Mouse (Mus musculus) thymus, postnatal 25 days (tissue): ENCODE measurements around the gene Zfpm1.

Experiments
- DNase-seq: peaks from one replicate; pipeline ENCODE4 v3.0.0; 2022

Zfpm1 gene

DNA sequence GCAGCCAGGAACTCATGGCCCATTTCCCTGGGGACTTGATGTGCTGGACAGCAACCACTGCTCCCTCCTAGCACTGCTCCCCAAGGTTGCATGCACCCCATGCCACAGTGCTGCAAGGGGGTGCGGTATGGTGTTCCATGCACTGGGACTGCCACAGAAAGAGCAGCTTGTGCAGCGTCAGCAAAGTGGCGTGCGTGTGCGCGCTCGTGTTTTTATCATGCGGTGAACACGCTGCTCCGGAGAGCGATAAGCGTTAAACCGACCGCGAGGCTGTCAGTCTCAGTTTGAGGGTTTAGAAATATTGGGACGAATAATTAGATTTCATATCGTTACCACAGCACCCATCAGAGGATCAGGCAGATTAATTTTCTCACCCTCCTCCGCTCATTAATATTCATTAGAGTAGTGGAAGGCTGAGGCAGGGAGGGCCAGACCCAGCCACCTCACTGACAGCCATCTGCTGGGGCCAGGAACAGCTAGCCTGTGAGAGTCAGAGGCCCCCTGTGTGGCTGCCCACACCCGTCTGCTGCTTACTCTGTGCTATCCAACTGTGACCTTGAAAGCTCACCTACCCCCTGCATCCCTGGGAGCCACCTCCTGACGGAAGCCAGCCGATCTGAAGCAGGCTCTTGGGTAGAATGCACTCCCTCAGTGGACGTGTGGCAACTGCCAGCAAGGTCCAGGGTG, 47.8 kb downstream of the Zfpm1 start:
- no peak for DNase-seq

GRCm38 (mm10) chr8:122330446-122331133, 48.6 kb downstream of the Zfpm1 start:
- no peak for DNase-seq

DNA sequence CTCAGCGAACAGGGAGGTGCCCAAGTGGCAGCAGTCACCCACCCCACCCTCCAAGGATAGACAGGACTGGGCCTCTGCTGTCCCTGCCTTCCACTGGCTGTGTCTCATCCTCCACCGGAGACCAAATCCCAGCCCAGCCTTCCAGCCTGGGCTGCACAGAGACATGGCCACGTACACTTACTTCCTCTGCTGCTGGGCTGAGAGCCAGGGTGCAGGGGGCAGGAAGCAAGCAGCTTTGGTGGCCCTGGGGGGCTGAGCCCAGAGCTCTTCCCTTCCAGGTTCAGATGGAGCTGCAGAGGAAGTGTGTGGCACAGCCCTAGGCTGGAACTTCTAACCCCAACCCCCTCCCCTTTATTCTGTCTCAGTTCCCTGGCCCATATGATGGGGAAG, 49.2 kb downstream of the Zfpm1 start:
- DNase-seq: no peak

- peak; percentile 87 for DNase-seq
Observed at GRCm38 (mm10) chr8:122332753-122333506, 51.0 kb downstream of the Zfpm1 start.

DNA sequence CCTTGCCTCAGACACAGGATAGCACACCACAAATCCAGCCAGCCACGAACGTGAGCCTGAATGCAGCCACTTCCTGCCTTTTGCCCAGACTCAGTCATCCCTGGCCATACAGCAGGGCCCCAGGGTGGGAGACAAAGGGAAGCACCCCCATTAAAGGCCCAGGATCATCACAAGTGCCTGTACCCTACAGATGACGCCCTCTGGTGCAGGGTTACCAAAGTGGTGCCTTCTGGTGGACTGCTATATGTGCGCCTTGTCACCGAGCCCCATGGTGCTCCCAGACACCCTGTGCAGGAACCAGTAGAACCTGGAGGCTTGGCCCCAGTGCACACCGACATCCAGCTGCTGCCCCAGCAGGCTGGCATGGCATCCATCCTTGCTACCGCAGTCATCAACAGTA, 51.6 kb downstream of the Zfpm1 start:
- no peak for DNase-seq

GRCm38 (mm10) chr8:122334791-122335490, 53.0 kb downstream of the Zfpm1 start:
- DNase-seq: no peak

DNA sequence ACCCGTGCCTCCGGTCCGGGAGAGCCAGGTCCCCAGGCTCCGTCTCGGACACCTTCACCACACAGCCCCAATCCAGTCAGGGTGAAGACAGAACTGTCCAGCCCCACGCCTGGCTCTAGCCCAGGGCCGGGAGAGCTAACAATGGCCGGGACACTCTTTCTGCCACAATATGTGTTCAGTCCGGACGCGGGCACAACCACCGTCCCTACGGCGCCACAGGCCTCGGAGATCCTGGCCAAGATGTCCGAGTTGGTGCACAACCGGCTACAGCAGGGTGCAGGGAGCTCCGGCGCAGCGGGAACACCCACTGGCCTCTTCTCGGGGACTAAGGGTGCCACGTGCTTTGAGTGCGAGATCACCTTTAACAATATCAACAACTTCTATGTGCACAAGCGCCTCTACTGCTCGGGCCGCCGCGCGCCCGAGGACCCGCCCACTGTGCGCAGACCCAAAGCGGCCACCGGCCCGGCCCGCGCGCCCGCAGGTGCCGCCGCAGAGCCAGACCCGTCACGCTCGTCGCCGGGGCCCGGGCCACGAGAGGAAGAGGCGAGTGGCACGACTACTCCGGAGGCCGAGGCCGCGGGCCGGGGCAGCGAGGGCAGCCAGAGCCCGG, 53.8 kb downstream of the Zfpm1 start:
- no peak for DNase-seq

GRCm38 (mm10) chr8:122336251-122336910, 54.4 kb downstream of the Zfpm1 start:
- DNase-seq: no peak

DNA sequence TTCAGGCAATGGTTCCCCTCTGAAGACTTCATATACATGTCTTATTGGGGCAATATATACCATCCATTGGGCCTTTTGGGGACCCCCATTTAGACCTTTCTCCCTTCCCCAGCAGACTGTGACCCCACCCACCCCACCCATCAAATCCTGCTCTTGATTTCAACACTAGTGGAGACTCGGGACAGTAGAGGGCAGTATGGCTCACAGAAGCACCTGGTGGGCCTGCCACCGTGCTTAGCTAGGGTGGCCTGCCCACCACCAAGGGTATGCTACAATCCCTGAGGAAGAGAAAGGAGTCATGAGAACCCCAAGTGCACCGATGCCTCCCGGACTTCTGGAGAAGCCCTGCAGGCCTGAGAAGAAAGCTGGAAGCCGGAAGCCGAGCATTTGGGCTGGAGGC, 56.9 kb downstream of the Zfpm1 start:
- no peak for DNase-seq

- DNase-seq: no peak
Observed at GRCm38 (mm10) chr8:122340761-122341160, 58.8 kb downstream of the Zfpm1 start.

DNA sequence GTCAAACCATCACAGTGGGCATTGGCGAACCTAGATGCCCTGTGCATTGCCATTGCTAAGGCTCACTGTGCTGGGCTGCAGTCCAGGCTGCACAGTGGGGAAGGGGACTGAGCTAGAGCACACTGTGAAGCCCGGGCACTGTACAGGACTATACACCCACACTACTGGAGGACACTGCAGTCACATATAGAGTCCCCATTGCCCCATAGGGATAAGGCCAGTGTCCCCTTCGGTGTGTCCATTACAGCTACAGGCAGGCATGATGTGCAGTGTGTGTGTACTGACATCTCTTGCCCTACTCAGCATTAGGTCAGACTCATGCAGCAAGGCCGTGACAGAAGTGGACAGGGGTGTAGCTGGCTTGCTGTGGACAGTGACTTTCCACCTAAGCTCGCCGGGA, 59.8 kb downstream of the Zfpm1 start:
- DNase-seq: no peak

DNA sequence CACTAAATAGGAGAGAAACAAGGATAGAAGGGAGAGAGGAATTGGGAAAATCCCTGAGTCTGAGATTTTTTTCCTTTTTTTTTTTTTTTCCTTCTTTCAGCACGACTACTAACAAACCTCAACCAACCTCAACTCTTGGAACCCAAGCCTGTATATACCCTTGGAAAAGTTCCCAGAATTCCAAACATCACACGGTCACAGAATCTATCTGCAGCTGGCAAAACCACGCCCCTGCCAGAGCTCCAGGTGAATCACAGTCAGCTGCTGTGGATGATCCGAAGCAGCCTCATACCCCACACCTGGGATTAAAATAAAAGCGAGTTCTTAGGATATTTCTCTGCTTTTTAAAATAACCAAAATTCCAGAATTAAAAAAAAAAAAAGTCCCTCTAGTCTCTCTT, 60.4 kb downstream of the Zfpm1 start:
- no peak for DNase-seq

DNA sequence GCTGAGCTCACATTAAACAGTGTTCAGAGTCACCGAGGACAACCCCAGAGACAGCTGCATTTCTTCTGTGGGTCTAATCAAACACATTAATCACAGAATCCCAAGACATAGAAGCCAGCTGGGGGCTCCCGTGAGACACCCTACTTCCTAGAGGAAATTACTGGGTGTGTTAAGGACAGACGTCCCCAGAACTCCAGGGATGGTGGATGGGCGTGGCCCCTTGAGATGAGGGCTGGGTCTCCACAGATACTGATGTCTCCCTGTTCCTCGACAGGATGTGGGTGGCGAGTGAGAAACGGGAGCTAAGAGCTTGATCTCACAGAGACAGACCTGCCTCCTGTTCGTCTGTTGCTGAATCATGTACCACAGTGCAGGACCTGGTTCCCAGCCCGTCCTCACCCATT, 60.9 kb downstream of the Zfpm1 start:
- peak; percentile 42 for DNase-seq

DNA sequence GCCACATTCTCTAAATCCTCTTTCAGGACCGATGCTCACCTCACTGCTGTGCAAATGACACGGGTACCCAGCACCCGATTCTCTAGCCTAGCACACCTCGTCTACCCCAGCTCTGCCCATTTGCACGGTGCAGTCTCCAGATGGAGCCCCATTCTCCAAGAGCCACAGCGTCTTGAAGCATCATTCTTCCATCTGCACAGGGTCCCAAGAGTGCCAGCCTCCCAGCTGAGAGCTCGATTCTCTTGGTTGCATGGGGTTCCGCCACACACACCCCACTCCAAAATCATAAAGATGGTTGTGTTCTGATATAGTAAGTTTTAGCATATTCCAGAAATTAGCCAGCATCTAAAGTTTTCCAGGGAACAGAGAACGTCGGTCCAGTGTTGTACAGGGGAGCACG, 61.4 kb downstream of the Zfpm1 start:
- DNase-seq: no peak

DNA sequence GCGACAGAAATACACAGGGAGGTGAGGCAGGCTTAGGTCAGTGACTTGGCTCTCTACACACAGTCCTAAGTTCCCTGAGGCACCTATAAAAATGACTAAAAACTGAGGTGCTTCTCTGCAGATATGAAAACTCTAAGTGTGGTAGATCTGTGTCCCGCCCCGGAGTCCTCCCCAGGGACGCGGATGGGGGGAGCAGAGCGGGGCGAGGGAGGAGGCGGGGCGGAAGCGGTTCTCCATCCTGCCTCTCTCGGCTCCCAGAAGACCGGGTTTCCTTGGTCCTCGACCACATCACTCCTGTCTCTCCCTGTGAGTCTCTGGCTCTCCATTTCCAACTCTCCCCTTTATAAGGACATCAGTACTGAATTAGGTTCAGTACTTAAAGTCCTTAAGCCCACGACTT, 61.8 kb downstream of the Zfpm1 start:
- DNase-seq: peak; percentile 63

DNA sequence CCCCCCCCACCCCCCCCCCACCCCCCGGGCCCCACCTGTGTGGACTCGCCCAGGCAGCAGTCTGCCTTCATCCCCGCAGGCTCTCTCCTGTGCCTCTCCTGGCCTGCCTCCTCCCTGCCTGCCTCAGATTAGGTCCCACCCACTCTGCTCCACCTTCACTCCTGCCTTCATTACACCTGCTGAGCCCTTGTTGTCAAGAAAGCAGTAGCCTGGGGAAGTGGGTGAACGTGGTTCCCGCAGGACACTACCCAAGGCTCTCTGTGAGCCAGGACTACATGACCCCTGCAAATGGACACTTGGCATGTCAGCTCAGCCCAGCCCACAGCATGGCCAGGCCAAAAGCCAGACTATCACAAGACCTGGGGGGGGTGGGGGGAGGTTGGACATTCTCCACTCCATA, 62.3 kb downstream of the Zfpm1 start:
- no peak for DNase-seq

DNA sequence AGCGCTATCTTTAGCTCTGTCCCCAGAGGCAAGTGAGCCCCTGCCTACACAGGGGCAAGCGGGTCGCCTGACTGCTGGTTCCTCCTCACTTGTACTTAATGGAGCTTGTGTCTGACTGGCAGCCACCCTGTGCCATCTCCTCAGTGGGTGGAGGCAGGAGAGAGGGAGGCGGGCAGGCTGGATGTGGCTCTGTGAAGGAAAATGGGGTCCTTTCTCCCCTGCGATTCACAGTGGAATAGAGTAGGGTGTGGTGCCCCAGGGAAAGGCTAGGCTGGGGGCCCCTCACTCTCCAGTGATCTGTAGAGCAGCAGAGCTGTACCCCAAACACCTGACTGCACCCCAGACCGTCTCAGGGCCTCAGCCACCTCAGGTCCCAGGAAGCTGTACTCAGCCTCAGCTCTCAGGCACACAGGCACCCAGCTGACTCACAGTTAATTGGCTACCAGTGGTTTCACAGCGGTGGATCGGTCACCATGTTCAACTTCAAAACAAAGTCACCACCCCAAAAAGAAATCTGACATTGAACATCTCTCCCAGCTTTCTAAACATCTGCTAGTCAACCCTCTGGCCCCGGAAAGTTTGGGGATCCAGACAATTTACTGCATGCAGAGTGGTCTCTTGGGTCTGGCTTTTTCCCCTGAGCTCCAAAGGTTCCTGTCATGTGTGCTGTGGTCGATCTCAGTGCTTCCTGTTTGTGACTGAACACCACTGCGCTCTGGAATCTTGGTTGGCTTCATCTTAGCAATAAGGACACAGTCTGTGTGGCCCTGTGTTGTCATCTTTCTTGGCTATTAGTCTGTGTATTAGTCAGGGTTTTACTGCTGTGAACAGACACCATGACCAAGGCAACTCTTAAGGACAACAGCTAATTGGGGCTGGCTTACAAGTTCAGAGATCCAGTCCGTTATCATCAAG, 63.5 kb downstream of the Zfpm1 start:
- DNase-seq: no peak

DNA sequence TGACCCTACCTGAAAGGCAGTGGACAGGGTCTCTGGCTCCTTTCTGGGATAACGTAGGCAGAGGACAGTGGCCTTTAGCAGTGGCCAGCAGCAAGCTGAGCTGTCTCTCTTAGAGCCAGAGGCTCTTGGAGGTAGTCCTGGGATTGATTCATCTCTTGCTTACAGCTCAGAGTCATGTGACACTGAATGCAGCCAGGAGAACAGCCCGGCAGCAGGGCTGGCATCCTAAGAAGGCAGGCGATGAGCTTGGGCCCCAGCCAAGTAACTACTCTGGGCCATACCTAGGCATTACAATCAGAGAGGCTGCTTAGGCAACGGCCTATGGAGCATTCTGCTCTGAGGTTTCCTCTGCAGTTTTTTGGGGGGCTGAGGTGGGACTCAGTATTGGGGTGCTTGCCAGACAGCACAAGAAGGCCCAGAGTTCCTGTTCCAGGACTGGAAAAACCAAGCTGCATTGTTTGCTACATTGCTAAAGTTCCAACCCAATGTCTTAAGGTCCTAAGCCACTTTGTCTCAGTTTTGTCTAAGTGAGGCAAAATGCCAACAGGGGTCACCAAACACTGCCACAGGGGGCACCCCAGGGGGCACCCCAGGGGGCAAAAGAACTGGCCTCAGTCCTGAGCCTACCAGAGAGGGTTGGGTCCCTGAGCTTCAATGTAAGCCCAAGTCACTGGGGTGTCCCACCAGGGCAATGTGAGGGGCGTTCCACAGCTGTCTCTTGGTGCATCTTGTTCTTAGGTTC, 66.0 kb downstream of the Zfpm1 start:
- DNase-seq: no peak

DNA sequence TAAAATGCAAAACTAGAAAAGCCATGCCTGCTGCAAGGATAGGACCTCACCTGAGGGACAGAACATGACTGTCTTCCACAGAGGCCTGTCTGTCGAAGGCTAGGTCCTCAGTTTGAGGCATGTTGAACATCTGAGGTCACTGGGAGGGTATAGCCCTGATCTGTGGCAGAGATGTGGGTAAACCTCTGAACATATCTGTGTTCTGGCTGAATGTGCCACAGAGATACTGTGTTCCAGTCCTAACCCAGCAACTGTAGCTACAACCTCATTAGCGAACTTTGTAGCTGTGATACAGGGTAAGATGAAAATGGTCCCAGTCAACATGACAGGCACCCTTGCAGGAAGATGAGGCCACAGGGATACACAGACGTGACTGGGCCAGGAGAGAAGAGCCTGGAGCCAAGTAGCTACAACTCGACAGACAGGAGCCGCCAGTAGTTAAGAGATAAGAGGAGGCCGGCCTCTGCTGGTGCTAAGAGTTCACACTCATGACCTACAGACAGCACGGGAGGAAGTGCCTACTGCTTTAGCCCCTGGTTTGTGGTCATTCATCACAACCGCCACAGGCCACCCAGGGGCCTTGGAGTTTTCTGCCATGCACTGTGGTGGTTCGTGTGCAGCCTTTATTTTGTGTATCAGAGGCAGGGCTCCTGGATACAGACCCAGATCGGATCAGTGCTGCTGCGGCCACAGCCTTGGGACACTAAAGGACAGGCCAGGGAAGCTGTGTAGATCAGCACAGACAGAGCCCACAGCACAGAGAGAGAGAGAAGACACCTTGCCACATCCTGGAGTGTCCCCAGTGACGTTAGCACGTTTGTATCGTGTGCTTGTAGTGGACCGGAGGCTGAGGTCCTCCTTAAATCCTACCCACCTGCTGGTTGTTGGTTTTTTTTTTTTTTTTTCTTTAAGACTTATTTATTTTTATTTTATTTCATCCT, 67.7 kb downstream of the Zfpm1 start:
- no peak for DNase-seq
